ENCODE assay signal across 15 mouse cellular contexts in the genomic region with DNA sequence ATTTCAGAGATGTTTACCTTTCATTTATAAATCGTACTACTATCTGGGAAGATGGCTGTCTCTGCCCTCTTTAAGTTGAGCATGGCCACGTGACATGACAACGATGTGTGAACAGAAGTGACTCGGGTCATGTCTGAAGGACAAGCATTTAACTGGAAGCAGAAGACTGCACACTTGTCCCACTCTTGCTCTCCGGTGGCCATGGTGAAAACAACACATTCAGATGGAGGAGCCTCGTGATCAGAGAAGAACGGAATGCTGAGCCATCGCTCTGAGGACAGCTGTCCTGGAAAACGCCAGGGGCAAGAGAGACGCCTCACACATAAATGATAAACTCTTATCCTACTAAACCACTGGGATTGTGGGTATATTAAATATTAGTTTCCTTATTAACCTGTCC.
"Had no signal": no experiment of that assay in that cellular context is flagged by ENCODE, and none has a peak within 500 bp of the region (broad histone marks: within the 10 kb centered on the region; RNA-seq: fewer than 3 reads in every experiment).

No protein-coding gene starts in this region.

- H3K27me3 ChIP-seq: neural tube, embryonic 15.5 days; stomach, embryonic 15.5 days had no signal

- H3K4me2 ChIP-seq: neural tube, embryonic 13.5 days; neural tube, embryonic 15.5 days; stomach, embryonic 15.5 days had no signal

- H3K27ac ChIP-seq: neural tube, embryonic 13.5 days; neural tube, embryonic 15.5 days; stomach, embryonic 15.5 days had no signal

- H3K9ac ChIP-seq: neural tube, embryonic 13.5 days; neural tube, embryonic 15.5 days; stomach, embryonic 15.5 days had no signal

- DNase-seq: retina, postnatal 1 day; right cerebral cortex, adult 18-20 months; right cerebral cortex, postnatal 14 days; right cerebral cortex, postnatal 25 days; right cerebral cortex, postnatal 4 days; spleen, adult 18-20 months; thymus, adult 18-20 months; thymus, adult 2 months; thymus, postnatal 14 days; thymus, postnatal 25 days; thymus, postnatal 36 days; thymus, postnatal 4 days had no signal

- H3K4me3 ChIP-seq: neural tube, embryonic 13.5 days; neural tube, embryonic 15.5 days; stomach, embryonic 15.5 days had no signal

- H3K36me3 ChIP-seq: neural tube, embryonic 13.5 days; neural tube, embryonic 15.5 days; stomach, embryonic 15.5 days had no signal

- H3K9me3 ChIP-seq: neural tube, embryonic 13.5 days; neural tube, embryonic 15.5 days; stomach, embryonic 15.5 days had no signal
